In the genomic region with DNA sequence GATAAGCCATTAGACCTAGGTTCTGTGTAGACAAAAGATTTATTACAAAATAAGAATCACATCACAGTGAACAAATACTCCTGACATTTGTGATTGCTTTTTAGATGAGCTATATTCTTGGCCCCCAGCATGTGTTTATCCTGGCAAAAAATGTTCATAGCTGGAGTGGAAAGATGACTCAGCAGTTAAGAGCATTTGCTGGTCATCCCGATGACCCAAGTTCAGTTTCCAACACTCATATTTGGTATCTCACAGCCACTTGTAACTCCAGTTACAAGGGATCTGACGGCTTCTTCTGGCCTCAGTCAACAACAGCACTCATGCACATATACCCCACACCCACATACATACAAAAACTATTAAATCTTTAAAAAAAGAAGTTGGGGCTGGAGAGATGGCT, we compare ENCODE assay signal across 12 mouse cellular contexts.
"Had no signal": no experiment of that assay in that cellular context is flagged by ENCODE, and none has a peak within 500 bp of the region (broad histone marks: within the 10 kb centered on the region; RNA-seq: fewer than 3 reads in every experiment).

No protein-coding gene starts in this region.

- H3K4me1 ChIP-seq: limb, embryonic 10.5 days; liver, embryonic 13.5 days; lung, embryonic 15.5 days; midbrain, embryonic 10.5 days had no signal

- H3K27ac ChIP-seq: left cerebral cortex, adult 2 months; limb, embryonic 10.5 days; liver, embryonic 13.5 days; lung, embryonic 15.5 days; midbrain, embryonic 10.5 days had no signal

- H3K9ac ChIP-seq: liver, embryonic 13.5 days; liver, postnatal 0 days; lung, embryonic 15.5 days had no signal

- H3K27me3 ChIP-seq: liver, embryonic 13.5 days; lung, embryonic 15.5 days had no signal

- H3K4me3 ChIP-seq: left cerebral cortex, adult 2 months; limb, embryonic 10.5 days; liver, embryonic 13.5 days; lung, embryonic 15.5 days; midbrain, embryonic 10.5 days; myocyte had no signal

- H3K4me2 ChIP-seq: liver, embryonic 13.5 days; lung, embryonic 15.5 days had no signal

- H3K9me3 ChIP-seq: limb, embryonic 10.5 days; liver, embryonic 13.5 days; lung, embryonic 15.5 days; midbrain, embryonic 10.5 days had no signal

- ATAC-seq: liver, postnatal 0 days had no signal

- DNase-seq: kidney, adult 9 months; kidney, postnatal 10 days; liver, embryonic 13.5 days; liver, postnatal 0 days; midbrain, embryonic 14.5 days; spleen, adult 18-20 months; thymus, postnatal 36 days had no signal
